Mouse (Mus musculus) urinary bladder, postnatal 25 days (tissue): ENCODE data around the gene Ntn5.

Experiments
- DNase-seq: peaks from one replicate; pipeline ENCODE4 v3.0.0; 2022; ENCODE audit warnings: low spot score

The Ntn5 gene

DNA sequence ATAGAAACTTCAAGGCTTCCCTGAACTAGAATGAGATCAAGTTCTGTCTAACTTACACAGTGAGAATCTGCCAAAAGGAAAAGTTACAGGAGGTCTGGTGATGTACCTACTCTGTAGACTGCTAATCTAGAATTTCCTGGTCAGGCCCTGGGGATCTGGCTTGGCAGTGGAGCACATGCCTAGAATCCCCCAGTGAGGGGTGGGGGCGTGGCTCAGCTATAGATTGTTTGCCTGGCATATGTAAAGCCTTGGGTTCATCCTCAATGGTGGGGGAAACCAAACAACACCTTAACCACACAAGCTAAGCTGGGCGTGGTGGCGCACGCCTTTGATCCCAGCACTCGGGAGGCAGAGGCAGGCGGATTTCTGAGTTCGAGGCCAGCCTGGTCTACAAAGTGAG lies 14.1 kb downstream of the Ntn5 start:
- no peak for DNase-seq

DNA sequence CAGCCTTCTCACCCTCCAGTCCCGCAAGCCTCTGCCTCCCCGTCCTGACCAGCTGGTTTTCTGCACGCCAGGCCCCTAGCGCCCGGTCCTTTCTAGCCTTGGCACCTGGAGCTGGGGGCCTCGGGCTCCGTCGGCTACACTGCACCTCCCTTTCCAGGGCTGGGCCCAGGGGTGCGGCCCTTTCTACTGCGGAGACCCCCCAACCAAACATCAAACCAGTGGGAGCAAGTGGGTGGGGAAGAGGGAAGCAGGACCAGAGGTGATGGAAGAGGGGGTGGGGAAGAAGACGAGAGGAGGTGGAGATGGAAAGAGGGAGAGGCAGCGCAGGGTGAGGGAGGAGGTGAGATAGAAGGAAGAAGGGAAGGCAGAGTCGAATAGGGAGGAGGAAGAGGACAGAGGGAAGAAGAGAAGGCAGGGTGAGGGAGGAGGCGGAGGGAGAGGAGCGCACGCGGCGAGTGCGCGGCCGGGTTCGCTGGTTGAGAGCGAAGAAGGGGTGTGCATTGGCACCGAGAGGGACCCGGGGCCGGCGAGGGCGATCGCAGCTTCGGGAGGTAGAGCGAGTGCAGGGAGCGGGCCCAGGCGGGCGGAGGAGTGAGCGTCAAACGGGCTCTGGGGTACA lies 15.8 kb downstream of the Ntn5 start, which contains the start of gene Car11:
Car11 (plus strand) TSS at position 321 of the 619 bp plus-strand sequence.
- no peak for DNase-seq

DNA sequence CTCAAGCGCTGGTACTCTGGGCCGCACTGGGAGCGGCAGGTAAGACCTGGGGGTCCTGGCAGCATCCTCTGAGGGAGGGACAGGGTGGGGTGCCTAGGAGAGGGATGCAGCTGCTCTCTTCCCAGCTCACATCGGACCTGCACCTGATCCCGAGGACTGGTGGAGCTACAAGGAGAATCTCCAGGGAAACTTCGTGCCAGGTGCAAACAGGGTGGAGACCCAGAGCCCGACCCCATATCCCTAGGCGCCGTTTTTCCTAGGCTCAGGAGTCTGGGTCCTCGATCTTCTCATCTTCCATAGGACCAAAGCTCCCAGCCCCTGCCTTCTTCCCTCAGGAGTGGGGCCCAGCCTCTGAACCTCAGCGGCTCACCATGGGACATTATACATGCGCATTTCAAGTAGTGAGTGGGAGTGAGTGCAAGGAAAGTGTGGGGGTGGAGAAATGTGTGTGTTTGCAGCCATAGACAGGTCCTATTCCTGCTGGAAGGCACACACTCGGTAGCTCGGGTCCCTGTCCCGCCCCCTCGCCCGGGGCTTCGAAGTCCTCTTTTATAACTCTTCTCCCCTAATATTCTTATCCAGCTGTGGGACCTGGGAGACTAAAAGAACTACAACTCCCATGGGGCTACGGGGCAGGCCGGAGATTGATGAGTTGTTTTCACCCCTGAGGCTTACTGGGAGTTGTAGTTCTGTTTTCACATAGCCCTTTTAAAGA lies 16.6 kb downstream of the Ntn5 start:
- no peak for DNase-seq

DNA sequence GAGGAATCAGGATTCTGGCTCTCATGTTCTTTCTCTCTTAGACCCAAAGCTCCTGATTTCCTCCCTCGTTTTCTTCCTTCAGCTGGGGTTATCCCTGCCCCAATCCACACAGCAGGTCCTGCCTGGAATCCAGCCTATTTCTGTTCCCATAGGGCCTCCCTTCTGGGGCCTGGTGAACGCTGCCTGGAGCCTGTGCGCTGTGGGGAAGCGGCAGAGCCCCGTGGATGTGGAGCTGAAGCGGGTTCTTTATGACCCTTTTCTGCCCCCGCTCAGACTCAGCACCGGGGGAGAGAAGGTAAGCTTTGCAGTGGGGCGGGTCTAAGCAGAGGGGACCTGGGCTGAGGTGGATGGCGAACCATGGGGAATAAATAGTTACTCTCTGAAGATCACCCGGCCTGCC lies 17.2 kb downstream of the Ntn5 start:
- no peak for DNase-seq

DNA sequence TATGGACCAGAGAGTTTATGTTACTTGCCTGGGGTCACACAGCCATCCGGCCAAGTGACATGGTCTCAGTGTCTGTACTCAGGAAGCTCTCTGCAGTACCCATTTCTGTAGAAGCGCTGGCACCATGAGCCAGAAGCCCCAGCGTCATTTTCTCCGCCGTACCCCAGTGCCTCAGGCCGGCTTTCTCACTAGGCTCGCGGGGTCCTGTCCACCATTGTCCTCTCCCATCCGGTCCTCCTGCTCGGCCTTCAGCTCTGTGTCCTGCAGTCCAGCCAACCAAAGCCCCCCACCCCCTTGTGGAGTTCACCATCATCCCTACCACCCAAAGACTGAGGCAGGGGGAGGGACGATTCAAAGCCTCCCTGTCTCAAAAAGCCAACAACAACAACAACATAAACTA lies 17.8 kb downstream of the Ntn5 start:
- DNase-seq = no peak

DNA sequence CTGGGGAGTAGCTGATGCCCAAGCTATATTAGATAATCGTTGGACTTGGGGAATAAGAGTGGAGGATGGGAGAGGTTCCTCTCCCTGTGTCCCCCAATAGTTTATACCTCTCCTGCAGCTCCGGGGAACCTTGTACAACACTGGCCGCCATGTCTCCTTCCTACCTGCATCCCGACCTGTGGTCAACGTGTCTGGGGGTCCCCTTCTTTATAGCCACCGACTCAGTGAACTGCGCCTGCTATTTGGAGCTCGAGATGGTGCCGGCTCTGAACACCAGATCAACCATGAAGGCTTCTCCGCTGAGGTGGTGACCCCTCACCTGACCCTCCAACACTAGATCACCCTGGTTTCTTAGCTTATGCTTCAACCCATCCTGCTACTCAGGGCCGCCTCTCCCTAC lies 18.5 kb downstream of the Ntn5 start:
- no peak for DNase-seq

DNA sequence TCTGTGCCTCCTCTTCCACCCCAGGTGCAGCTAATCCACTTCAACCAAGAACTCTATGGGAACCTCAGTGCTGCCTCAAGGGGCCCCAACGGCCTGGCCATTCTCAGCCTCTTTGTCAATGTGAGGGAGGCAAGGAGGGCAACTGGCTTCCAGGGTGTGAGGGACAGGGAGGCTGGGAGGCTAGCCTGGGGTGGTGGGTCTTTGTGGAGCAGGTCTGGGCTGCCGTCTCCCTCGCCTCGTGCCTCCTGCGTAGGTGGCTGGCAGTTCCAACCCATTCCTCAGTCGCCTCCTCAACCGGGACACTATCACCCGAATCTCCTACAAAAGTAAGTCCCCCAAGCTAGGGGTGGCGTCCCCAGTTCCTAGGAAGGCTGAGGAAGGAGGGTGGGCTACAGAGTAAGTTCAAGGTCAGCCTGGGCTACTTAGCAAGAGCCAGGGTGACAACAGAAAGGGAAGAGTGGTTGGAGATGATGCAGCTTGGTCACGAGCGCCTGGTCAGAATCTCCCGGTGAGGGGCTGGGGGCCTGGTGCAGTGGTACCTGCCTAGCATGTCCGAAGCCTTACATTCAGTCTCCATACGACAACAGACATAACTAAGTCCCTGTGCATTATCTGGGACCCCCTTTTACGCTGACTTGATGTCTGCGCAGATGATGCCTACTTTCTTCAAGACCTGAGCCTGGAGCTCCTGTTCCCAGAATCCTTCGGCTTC lies 19.1 kb downstream of the Ntn5 start:
- DNase-seq = no peak

DNA sequence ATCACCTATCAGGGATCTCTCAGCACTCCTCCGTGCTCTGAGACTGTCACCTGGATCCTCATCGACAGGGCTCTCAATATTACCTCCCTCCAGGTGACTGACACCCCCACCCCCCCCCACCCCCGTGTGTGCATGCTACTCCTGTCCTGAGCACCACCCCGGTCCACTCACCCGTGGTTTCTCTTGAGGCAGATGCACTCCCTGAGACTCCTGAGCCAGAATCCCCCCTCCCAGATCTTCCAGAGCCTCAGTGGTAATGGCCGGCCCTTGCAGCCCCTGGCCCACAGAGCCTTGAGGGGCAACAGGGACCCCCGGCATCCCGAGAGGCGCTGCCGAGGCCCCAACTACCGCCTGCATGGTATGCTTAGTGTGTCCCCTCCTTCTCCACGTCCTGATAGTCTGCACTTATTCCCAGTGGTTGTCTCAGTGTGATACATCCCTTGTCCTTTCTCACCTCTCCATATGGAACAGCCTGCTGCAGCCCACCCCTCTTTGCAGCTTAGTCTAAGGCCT lies 19.8 kb downstream of the Ntn5 start:
- peak; percentile 8 for DNase-seq

DNA sequence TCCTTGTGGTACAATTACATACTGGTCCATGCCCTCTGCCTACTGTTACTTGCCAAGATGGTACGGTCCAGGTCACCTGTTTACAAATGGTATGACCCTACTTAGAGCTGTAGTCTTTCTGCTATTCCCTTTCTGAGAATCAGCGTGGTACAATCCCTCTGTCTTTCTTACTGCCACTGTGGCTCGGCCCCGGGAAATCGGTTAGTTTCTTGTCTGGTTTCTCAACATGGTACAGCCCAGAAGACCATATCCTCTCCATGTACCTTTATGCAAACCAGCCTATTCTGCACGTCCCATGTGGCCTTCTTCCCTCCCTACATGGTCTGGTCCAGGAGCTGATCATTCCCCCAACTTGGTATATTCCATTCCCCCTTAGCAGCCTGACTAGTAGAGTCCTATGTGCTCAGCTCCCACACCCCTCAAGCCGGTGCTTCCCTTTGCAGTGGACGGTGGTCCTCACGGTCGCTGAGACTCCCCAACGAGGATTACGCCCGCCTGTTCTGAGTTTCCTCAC lies 20.3 kb downstream of the Ntn5 start:
- peak; percentile 56 for DNase-seq

DNA sequence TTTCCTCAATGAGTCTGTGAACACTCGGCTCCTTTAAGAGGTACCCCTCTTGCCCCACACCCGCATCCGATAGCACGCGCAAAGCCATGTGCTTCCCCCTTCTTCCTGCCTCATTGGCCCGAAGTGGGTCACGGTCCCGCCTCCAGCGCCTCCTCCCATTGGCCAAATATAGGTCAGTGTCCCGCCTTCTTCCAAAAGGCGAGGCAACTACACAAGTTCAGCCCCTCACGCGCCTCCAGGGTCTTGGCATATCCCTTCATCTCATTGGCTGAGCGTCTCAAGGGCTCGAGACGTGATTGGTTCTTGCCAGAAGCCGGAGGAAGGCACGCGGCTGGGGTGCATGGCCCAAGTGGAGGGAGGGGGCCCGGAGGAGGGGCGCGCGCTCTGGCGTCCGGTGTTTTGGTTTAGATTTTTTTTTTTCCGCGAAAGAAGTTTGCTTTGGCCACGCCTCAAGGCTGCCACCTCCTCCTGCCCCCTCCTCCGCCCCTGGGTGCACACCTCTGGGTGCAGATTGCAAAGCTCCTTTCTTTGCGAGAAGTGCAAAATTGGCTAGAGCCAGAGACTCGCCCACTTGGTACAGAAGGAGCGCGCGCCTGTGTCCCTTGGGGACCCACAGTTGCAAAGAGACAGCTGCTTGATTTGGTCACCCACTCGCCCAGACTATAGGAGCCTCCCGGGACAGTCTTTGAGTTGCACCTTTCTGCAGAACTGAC lies 21.1 kb downstream of the Ntn5 start, which contains the start of gene Dbp:
Dbp (plus strand) TSS at position 359 of the 713 bp plus-strand sequence.
- DNase-seq = peak; percentile 91

DNA sequence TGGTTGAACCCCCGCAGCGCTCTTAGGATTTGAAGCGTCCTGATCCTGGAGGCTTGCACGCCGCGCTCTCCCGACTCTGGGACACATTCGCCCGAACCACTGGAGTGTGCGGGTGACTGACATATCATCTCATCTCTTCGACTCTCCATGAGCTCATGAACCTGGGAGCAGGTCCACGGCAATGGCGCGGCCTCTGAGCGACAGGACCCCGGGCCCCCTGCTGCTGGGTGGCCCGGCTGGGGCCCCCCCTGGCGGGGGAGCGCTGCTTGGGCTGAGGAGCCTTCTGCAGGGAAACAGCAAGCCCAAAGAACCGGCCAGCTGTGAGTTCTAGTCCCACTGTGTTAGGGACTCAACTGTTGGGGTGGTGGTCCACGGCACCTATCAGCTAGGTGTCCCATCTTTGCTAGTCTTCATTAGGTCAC lies 21.6 kb downstream of the Ntn5 start:
- no peak for DNase-seq

DNA sequence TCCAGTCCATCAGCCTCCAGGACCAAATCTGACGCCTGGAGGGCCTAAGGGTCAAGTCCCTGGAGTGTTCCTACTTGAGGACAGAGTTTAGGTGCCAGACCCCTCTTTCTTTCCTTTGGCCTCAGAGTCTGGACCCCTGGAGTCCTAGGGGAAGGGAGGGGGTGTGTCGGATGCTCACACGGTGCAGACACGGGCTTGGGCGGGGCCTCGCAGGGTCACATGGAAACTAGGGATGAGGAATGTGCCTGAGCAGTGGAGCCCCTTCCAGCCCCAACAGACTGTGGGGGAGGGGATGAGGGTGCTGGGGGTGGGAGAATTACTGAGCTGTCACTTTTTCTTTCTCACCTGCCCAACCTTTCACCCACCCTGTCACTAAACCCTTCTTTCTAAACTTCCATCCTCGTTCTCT lies 22.1 kb downstream of the Ntn5 start:
- DNase-seq = peak; percentile 77

DNA sequence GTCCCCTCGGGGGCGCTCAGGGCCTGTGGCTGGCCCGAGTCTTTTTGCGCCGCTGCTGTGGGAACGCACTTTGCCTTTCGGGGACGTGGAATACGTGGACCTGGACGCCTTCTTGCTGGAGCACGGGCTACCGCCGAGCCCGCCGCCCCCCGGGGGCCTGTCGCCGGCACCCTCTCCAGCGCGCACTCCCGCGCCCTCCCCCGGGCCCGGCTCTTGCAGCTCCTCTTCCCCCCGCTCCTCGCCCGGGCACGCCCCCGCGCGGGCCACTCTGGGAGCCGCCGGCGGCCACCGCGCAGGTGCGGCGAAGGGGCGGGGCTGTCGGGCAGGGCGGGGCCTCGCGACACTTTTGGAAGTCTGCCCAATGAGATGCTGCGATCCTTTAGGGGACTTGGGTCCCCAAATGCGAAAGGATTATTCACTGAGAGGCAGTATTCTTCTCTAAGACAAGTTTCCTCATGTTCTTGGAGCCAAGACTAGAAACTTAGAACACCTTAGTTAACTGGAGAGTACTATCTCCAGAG lies 23.0 kb downstream of the Ntn5 start:
- DNase-seq = peak; percentile 93

DNA sequence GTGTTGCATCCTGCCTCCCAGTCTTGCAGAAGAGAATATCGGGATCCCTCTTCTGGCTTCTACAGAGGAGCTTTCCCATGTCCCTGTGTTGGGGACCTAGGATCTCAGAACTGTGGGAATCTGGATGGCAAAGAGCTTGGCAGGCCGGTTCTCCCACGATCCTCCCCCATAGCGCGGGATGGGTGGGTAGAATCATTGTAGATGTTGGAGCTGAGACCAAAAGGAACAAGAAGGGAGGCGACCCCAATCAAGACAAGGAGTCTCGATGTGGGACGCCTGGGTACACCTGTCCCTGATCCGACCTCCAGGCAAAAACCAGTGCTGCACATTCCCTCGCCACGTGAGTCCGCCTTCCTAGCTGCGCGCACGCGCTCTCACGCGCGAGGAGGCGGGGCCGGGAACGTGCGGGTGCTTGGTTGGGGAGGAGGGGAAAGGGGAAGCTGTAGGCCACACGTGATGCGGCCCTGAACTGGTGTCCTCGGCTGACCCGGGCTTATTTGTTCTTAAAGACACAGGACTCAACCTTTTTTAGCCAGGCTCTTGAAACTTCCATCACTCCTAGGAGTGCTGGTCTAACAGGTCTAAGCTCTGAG lies 23.6 kb downstream of the Ntn5 start:
- peak; percentile 97 for DNase-seq

DNA sequence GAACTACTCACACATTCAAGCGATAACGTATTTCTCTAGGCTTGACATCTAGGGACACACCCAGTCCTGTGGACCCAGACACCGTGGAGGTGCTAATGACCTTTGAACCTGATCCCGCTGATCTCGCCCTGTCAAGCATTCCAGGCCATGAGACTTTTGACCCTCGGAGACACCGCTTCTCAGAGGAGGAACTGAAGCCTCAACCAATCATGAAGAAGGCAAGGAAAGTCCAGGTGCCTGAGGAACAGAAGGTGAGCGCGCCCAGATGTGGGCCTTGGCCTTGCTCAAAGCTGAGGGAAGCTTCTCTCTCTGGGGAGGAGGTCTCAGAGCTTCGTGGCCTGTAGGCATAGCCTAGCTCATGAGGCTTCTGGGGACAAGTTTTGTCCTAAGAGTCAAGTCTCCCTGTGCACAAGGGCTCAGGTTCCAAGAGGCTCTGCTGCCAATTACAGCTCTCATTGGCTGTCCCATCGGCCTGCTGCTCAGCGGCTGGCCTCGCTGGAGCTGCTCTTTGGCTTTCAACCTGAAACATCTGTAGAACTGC lies 24.5 kb downstream of the Ntn5 start:
- DNase-seq = no peak

DNA sequence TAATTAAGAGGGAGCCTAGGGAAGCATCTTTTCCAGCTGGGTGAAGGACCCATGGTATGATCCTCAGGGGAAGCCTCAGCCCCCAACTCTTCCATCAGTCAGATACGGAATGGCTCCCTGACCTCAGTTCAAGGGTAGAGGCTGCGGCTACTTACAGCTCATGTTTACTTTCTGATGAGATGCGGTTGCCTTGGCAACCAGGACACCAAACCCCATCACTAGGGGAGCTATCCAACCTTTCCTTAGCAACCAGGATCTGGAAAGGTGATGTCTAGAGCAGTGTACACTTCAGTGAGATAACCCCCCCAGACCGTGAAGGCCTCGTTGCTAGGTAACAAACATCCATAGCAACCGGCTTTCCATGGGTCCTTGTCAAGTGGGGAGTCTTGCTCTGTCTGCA lies 25.2 kb downstream of the Ntn5 start:
- DNase-seq = no peak

DNA sequence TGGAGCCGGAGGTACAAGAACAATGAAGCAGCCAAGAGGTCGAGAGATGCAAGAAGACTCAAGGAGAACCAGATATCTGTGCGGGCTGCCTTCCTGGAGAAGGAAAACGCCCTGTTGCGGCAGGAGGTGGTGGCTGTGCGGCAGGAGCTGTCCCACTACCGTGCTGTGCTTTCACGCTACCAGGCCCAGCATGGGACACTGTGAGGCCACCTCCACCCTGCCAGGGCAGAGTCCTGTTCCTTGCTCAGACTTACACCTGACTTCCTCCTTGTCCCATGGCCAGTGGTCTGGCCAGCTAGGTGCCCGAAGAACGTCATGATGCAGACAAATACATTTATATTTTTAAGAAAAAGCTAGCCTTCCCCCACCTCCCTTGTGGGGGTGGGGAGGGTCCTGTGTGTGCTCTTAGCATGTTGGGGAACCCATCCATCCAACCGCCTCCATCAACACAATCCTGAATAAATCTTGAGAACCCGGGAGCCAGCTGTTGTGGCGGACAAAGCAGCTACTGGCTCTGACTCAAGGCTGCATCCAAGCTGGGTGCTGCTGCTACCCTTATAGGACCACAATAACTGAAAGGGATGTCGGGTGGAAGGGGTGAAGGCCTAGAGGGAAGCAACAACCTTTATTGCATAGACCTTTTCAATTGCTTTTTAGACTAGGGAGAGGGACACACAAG lies 26.0 kb downstream of the Ntn5 start:
- DNase-seq = no peak

DNA sequence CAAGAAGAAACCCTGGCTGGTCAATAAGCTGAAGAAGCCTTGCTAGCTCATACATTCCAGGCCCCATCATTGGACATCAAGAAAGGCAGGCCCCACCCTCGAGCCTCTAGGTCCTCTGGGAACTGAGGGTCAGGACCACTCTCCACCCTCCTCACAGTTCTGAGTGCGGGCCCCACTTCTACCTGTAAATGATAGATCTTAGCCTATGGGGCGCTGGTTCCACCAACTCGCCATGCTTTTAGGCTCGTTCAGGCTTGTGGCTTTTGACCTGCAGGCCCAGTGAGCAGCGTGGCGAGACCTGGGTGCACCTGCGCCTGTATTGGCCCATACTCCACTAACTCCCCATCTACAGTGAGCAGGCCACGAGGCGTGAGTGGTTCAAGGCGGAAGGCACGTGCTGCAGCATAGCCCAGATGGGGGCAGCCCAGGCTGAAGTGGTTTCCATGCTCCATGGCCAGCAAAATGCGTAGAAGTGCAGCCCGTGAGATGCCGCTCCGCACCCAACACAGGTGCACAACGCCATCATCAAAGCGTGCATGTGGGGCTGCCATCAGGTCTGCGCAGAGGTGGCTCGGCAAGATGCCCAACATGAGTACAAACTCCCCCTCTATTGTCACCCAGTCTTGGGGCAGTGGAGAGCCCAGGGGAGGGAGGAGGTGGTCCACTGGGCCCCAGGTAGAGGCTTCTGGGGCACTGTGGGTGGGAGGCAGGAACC lies 26.8 kb downstream of the Ntn5 start:
- no peak for DNase-seq

DNA sequence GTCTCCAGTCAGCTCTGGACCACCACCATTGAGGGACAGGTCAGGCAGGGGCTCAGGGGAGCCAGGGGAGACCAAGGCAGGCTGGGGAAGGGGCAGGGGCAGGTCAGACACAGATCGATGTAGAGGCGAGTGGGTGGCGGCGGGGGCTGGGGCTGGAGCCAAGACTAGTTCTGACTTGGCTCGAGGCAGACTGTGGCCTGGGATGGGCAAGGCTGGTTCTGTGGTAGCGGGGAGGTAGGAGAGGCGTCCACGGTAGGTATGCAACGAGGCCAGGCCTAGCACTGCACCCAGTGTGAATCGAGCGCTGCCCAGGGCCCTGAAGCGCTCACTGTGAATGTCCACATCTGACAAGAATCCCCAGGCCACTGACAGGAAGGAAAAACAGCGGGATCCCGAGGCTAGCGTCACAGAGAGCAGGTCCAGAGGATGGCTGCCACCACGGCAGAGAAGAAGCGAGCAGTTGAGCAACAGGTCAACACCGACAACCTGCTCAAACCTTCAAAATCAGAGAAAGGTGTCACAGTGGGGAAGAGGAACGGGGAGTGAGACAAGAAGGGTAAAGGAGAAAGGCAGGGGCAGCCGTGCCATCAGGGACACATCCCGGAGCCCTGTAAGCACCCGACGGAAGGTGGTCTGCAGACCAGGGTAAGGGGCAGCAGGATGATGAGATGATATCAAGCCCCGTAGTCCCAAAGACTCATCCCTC lies 27.6 kb downstream of the Ntn5 start:
- DNase-seq = no peak
